Mouse (Mus musculus) myocyte (in vitro differentiated cells): Measurements from ENCODE around the gene Spred2. TPM values are rescaled to one million over a fixed set of nuclear protein-coding genes. Genes with fewer than 3 reads are reported as not detected.

Experiments
- H3K27me3 ChIP-seq: one replicate; pipeline ENCODE4 v1.6.1; 2011; ENCODE audit not compliant: control insufficient read depth, insufficient read depth, insufficient read length
- H3K36me3 ChIP-seq: one replicate; pipeline ENCODE4 v1.6.1; 2011; ENCODE audit not compliant: control insufficient read depth, insufficient read depth
- H3K4me2 ChIP-seq: one replicate; pipeline ENCODE4 v1.6.1; 2011; ENCODE audit warnings: low read depth, control low read depth
- H3K4me3 ChIP-seq: one replicate; pipeline ENCODE4 v1.5.1; 2011; ENCODE audit warnings: mild to moderate bottlenecking, control low read depth, moderate library complexity
- H3K79me2 ChIP-seq: one replicate; pipeline ENCODE4 v1.6.1; 2011; ENCODE audit not compliant: control insufficient read depth, insufficient read depth
- H3ac ChIP-seq: one replicate; pipeline ENCODE4 v1.6.1; 2011; ENCODE audit not compliant: control insufficient read depth, insufficient read length
- CEBPB ChIP-seq: IDR thresholded peaks from 2 replicates; pipeline ENCODE4 v1.6.1; 2011; ENCODE audit warnings: mild to moderate bottlenecking, moderate library complexity; ENCODE audit not compliant: poor library complexity, insufficient read depth, severe bottlenecking
- E2F4 ChIP-seq: IDR thresholded peaks from one replicate; pipeline ENCODE4 v1.6.1; 2011; ENCODE audit warnings: mild to moderate bottlenecking, control low read depth, moderate library complexity; ENCODE audit not compliant: insufficient read depth
- MAX ChIP-seq: IDR thresholded peaks from one replicate; pipeline ENCODE4 v1.6.1; 2011; ENCODE audit warnings: low read depth, mild to moderate bottlenecking, control low read depth
- MYOD1 ChIP-seq, 3 experiments: IDR thresholded peaks; one replicate each; pipeline ENCODE4 v1.6.1; 2011; ENCODE audit warnings: control low read depth in 2 of 3, low read depth in 2 of 3, mild to moderate bottlenecking in 2 of 3, moderate library complexity in 1 of 3; ENCODE audit not compliant: insufficient read length in 2 of 3, control insufficient read depth in 1 of 3
- MYOG ChIP-seq, 3 experiments: IDR thresholded peaks; one replicate each; pipeline ENCODE4 v1.6.1; 2011; ENCODE audit warnings: control low read depth in 2 of 3, low read depth in 2 of 3, mild to moderate bottlenecking in 2 of 3; ENCODE audit not compliant: insufficient read length in 2 of 3, control insufficient read depth in 1 of 3, insufficient read depth in 1 of 3
- POLR2A ChIP-seq: IDR thresholded peaks from one replicate; pipeline ENCODE4 v1.6.1; 2011; ENCODE audit warnings: low read depth, mild to moderate bottlenecking, control low read depth, moderate library complexity; ENCODE audit not compliant: insufficient read length
- POLR2AphosphoS2 ChIP-seq: IDR thresholded peaks from one replicate; pipeline ENCODE4 v1.6.1; 2011; ENCODE audit warnings: low read depth, control low read depth; ENCODE audit not compliant: insufficient read length
- REST ChIP-seq: IDR thresholded peaks from one replicate; pipeline ENCODE4 v1.6.1; 2011; ENCODE audit warnings: mild to moderate bottlenecking, control low read depth, moderate library complexity; ENCODE audit not compliant: insufficient read depth, insufficient read length
- SRF ChIP-seq: IDR thresholded peaks from one replicate; pipeline ENCODE4 v1.6.1; 2011; ENCODE audit warnings: low read depth; ENCODE audit not compliant: control insufficient read depth, insufficient read length
- TCF12 ChIP-seq: IDR thresholded peaks from one replicate; pipeline ENCODE4 v1.6.1; 2011; ENCODE audit warnings: mild to moderate bottlenecking, control low read depth; ENCODE audit not compliant: poor library complexity, insufficient read depth, severe bottlenecking
- TCF3 ChIP-seq: IDR thresholded peaks from one replicate; pipeline ENCODE4 v1.6.1; 2011; ENCODE audit warnings: low read depth, control low read depth; ENCODE audit not compliant: insufficient read length
- USF1 ChIP-seq: IDR thresholded peaks from one replicate; pipeline ENCODE4 v1.6.1; 2011; ENCODE audit warnings: low read depth, mild to moderate bottlenecking, control low read depth, moderate library complexity
- polyA plus RNA-seq: library from polyadenylated mRNA; unstranded; fragments of >200 nt; fragmentation: generic; extraction: Trizol; gene quantifications from one replicate; pipeline ENCODE4 v1.2.1, GENCODE M21; 2012; ENCODE audit warnings: missing spikeins

Gene Spred2
- polyA plus RNA-seq, 1 experiment = 15.7 TPM

GRCm38 (mm10) chr11:19881342-19881741 lies 42.8 kb upstream of the Spred2 start:
- Histone ChIP-seq H3K36me3 (no peaks in the 10 kb centered on the region), H3K79me2 (no peaks in the 10 kb centered on the region), H3K4me2 (no peak overlapping the region), H3K27me3 (no peaks in the 10 kb centered on the region), H3ac (no peak overlapping the region), H3K4me3 (no peak overlapping the region)
- TF ChIP-seq MYOG (IDR thresholded peaks at IDR 0.05; ENCODE audit: control insufficient read depth in 1 of 3, insufficient read depth in 1 of 3, insufficient read length in 2 of 3, low read depth in 2 of 3) (no peak), CEBPB (no peak)

DNA sequence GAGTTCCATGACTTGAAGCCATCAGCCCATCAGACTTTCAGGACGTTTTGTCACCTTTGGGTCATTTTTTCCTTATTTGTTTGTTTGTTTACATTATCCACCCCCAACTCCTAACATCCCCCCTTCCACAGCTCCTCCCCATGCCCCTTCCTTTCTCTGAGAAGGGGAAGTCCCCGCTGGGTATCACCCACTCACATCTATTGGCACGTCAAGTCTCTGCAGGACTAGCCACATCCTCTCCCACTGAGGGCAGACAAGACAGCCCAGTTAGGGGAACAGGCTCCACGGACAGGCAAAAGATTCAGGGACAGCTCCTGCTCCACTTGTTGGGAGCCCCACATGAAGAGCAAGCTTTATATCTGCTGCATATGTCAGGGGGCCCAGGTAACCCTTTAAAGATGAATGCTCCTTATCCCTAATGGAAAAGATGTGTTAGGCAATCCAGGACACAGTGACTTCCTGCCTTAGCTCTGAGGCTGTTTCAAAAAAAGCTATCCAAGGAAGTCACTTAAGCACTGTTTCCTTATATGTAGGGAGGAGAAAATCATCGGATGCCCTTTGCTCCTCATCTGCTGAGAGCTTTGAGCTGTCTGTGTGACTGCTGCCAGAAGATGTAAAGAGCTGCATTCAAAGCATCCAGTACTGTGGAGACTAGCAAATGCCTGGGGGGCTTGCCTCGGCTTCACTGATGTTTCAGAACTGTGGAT lies 33.3 kb upstream of the Spred2 start:
- Histone ChIP-seq H3K4me2 (no peak overlapping the region), H3K79me2 (no peaks in the 10 kb centered on the region), H3K36me3 (no peaks in the 10 kb centered on the region), H3ac (no peak overlapping the region), H3K4me3 (no peak overlapping the region), H3K27me3 (no peaks in the 10 kb centered on the region)
- TF ChIP-seq E2F4 = no peak
- TF ChIP-seq USF1 = no peak

DNA sequence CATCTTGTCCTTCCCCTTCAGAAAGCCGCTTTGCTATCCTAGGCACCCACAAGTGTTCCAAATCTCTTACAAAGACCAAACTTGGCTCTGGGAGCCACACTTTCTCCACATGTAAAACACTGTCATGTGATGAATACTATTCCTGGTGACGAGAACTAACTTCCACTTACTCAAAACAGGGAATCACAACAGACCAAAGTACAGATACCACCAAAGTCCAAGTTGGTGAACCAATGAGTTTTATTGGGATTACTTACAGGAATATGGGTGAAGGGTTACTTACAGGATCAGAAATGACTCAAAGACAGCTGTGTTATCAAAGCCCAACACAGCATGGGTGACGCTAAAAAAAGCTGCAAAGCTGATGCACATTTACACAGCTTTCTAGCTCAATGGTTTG lies 30.9 kb upstream of the Spred2 start:
- no peak overlapping the region for H3ac ChIP-seq
- no peaks in the 10 kb centered on the region for H3K27me3 ChIP-seq
- no peak overlapping the region for H3K4me3 ChIP-seq
- H3K79me2 ChIP-seq = no peaks in the 10 kb centered on the region
- TF ChIP-seq CEBPB (no peak), TCF12 (no peak), SRF (no peak)
- no peaks in the 10 kb centered on the region for H3K36me3 ChIP-seq
- H3K4me2 ChIP-seq = no peak overlapping the region

GRCm38 (mm10) chr11:19899621-19900020 lies 24.6 kb upstream of the Spred2 start:
- no peaks in the 10 kb centered on the region for H3K27me3 ChIP-seq
- no peaks in the 10 kb centered on the region for H3K36me3 ChIP-seq
- no peaks in the 10 kb centered on the region for H3K79me2 ChIP-seq
- no peak overlapping the region for H3K4me2 ChIP-seq
- no peak overlapping the region for H3K4me3 ChIP-seq
- H3ac ChIP-seq = no peak overlapping the region
- TF ChIP-seq TCF3 (no peak), POLR2A (no peak)

DNA sequence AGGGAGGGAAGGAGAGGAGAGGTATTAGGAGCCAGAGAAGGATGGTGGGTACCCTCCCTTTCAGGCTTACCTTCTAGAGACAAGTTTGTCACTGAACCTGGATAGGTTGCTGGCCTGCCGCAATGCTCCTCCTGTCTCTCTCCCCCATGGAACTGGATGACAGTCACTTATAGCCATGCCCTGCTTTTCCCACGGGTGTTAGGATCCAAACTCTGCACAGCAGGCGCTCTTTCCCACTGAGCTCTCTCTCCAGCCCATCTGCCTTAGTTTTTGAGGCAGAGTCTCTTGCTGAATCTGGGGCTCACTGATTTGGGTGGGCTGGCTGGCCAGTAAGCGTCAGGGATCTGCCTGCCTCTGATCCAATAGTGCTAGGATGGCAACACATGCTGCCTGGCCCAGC lies 23.5 kb upstream of the Spred2 start:
- no peak overlapping the region for H3K4me2 ChIP-seq
- no peaks in the 10 kb centered on the region for H3K79me2 ChIP-seq
- TF ChIP-seq TCF3 (no peak), E2F4 (no peak), POLR2A (no peak), TCF12 (no peak), USF1 (no peak), MAX (no peak)
- no peaks in the 10 kb centered on the region for H3K27me3 ChIP-seq
- no peak overlapping the region for H3ac ChIP-seq
- no peaks in the 10 kb centered on the region for H3K36me3 ChIP-seq
- H3K4me3 ChIP-seq = no peak overlapping the region

GRCm38 (mm10) chr11:19911216-19911615 lies 13.0 kb upstream of the Spred2 start:
- TF ChIP-seq SRF (no peak), E2F4 (no peak), CEBPB (no peak), USF1 (no peak), POLR2A (no peak)
- H3K4me3 ChIP-seq = no peak overlapping the region
- H3K4me2 ChIP-seq = no peak overlapping the region
- no peak overlapping the region for H3ac ChIP-seq
- H3K79me2 ChIP-seq = no peaks in the 10 kb centered on the region
- H3K27me3 ChIP-seq = no peaks in the 10 kb centered on the region
- no peaks in the 10 kb centered on the region for H3K36me3 ChIP-seq

DNA sequence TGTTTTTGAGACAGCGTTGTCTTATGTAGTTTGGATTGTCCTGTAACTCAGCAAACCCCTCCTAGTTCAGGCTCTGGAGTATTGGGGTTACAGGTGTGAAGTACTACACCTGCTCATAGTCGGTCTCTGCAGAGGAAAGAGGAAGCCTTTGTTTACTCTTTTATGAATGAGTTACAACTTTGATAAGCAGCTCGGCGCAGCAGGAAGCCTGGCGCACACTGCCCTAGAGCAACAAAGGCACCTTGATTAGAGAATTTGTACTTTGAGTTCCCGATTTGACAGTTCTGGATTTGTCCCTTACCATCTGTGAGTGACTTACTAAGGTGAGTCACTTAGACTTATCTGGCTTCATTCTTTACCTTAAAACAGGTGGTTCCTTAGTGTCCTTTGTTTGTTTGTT lies 12.0 kb upstream of the Spred2 start:
- H3K36me3 ChIP-seq = no peaks in the 10 kb centered on the region
- H3K4me2 ChIP-seq = no peak overlapping the region
- no peaks in the 10 kb centered on the region for H3K79me2 ChIP-seq
- no peak overlapping the region for H3ac ChIP-seq
- no peak for TF ChIP-seq MYOD1 (IDR thresholded peaks at IDR 0.05; ENCODE audit: control insufficient read depth in 1 of 3, insufficient read length in 2 of 3, low read depth in 2 of 3)
- no peak for TF ChIP-seq TCF3
- TF ChIP-seq MAX = no peak
- TF ChIP-seq E2F4 = no peak
- no peak for TF ChIP-seq POLR2AphosphoS2
- no peak for TF ChIP-seq CEBPB
- TF ChIP-seq USF1 = no peak
- no peak for TF ChIP-seq POLR2A
- no peak for TF ChIP-seq SRF
- no peak for TF ChIP-seq REST
- no peak for TF ChIP-seq MYOG (IDR thresholded peaks at IDR 0.05; ENCODE audit: control insufficient read depth in 1 of 3, insufficient read depth in 1 of 3, insufficient read length in 2 of 3, low read depth in 2 of 3)
- TF ChIP-seq TCF12 = no peak
- H3K4me3 ChIP-seq = no peak overlapping the region
- H3K27me3 ChIP-seq = no peaks in the 10 kb centered on the region
